7 mouse cellular contexts compared by ENCODE assay signal in genomic region chr3:34080900-34081662, GRCm38 (mm10). TPM values are rescaled to one million over a fixed set of nuclear protein-coding genes. Genes with fewer than 3 reads are reported as not detected.
DNase-seq lines count a peak whose midpoint lies in the region; ATAC-seq lines count a peak whose summit lies in the region.

Gene Dnajc19 (minus strand): TSS chr3:34081321.

- WGBS in embryonic facial prominence, embryonic 11.5 days = 1% methylated on average over 50 of the region's 50 CpGs
- WGBS in limb, embryonic 10.5 days = 2% methylated on average over 50 of the region's 50 CpGs
- under 1% methylated on average over 50 of the region's 50 CpGs for WGBS in midbrain, embryonic 13.5 days

- no peaks in the 10 kb centered on the region for H3K9me3 ChIP-seq in embryonic facial prominence, embryonic 11.5 days (replicated peaks; ENCODE audit: control insufficient read depth, low read length)
- H3K9me3 ChIP-seq in limb, embryonic 10.5 days (replicated peaks) = no peaks in the 10 kb centered on the region
- H3K9me3 ChIP-seq in midbrain, embryonic 13.5 days = no peaks in the 10 kb centered on the region

- H3K4me2 ChIP-seq in embryonic facial prominence, embryonic 11.5 days (ENCODE audit: low read depth, low read length) = peak within 1 kb of the TSS; percentile 42
- H3K4me2 ChIP-seq in midbrain, embryonic 13.5 days (replicated peaks) = peak within 1 kb of the TSS; percentile 68

- no peak within 1 kb of the TSS for H3K27ac ChIP-seq in embryonic facial prominence, embryonic 11.5 days (replicated peaks; ENCODE audit: low read depth, low read length)
- H3K27ac ChIP-seq in limb, embryonic 10.5 days = peak within 1 kb of the TSS; percentile 81
- H3K27ac ChIP-seq in midbrain, embryonic 13.5 days = peak within 1 kb of the TSS; percentile 79; the same call in 1 of the 2 replicates

- DNase-seq in adrenal gland, postnatal 14 days = peak; percentile 95
- DNase-seq in embryonic facial prominence, embryonic 11.5 days (ENCODE audit: low spot score) = peak; percentile 95
- peak; percentile 95 for DNase-seq in kidney, adult 11 months
- DNase-seq in limb, embryonic 10.5 days (ENCODE audit: low spot score) = peak; percentile 94
- peak; percentile 87 for DNase-seq in spleen, adult 12 weeks (ENCODE audit: low spot score)

- H3K36me3 ChIP-seq in embryonic facial prominence, embryonic 11.5 days (replicated peaks; ENCODE audit: control insufficient read depth, insufficient read depth, low read depth, low read length) = no peaks in the 10 kb centered on the region
- H3K36me3 ChIP-seq in limb, embryonic 10.5 days = peaks cover 24% of the 10 kb centered on the region
- peaks cover 12% of the 10 kb centered on the region; the same call in 1 of the 2 replicates for H3K36me3 ChIP-seq in midbrain, embryonic 13.5 days

- peak within 1 kb of the TSS; percentile 81 for H3K9ac ChIP-seq in embryonic facial prominence, embryonic 11.5 days (replicated peaks; ENCODE audit: low read length)
- H3K9ac ChIP-seq in midbrain, embryonic 13.5 days (replicated peaks) = peak within 1 kb of the TSS; percentile 86

- no peaks in the 10 kb centered on the region for H3K4me1 ChIP-seq in embryonic facial prominence, embryonic 11.5 days (ENCODE audit: control insufficient read depth, insufficient read depth, low read length)
- peaks cover 17% of the 10 kb centered on the region for H3K4me1 ChIP-seq in limb, embryonic 10.5 days
- H3K4me1 ChIP-seq in midbrain, embryonic 13.5 days (replicated peaks) = peaks cover 18% of the 10 kb centered on the region

- H3K27me3 ChIP-seq in embryonic facial prominence, embryonic 11.5 days (ENCODE audit: control insufficient read depth, insufficient read depth, low read length) = no peaks in the 10 kb centered on the region
- no peaks in the 10 kb centered on the region for H3K27me3 ChIP-seq in limb, embryonic 10.5 days (ENCODE audit: low read depth, poor library complexity, severe bottlenecking)
- H3K27me3 ChIP-seq in midbrain, embryonic 13.5 days = no peaks in the 10 kb centered on the region

- peak within 1 kb of the TSS; percentile 80 for H3K4me3 ChIP-seq in embryonic facial prominence, embryonic 11.5 days (ENCODE audit: low read depth, low read length)
- peak within 1 kb of the TSS; percentile 67 for H3K4me3 ChIP-seq in limb, embryonic 10.5 days
- H3K4me3 ChIP-seq in midbrain, embryonic 13.5 days (replicated peaks) = peak within 1 kb of the TSS; percentile 79

- ATAC-seq in embryonic facial prominence, embryonic 11.5 days (replicated peaks; ENCODE audit: insufficient number of reproducible peaks, low FRiP score, low TSS enrichment, low read depth) = peak; percentile 93
- peak; percentile 98 for ATAC-seq in granulocyte monocyte progenitor cell, adult 5-6 weeks (replicated peaks; ENCODE audit: poor library complexity, severe bottlenecking)
- ATAC-seq in midbrain, embryonic 13.5 days = peak; percentile 97

RNA-seq across cellular contexts. Expression of gene Dnajc19, which starts in this region (rescaled TPM):
- total RNA-seq in adrenal gland, postnatal 14 days (2021) = 116 and 129 TPM in 2 replicates
- 156 and 165 TPM in 2 replicates for polyA plus RNA-seq in embryonic facial prominence, embryonic 11.5 days (2014; fragmentation: Nextera tagmentation; extraction: Ambion mirVana)
- total RNA-seq in granulocyte monocyte progenitor cell, adult 5-6 weeks (2014; fragmentation: Nextera tagmentation) = 128 and 161 TPM in 2 replicates
- total RNA-seq in granulocyte monocyte progenitor cell, adult 5-6 weeks (2017) = 166 and 185 TPM in 2 replicates
- 164 and 181 TPM in 2 replicates for polyA plus RNA-seq in limb, embryonic 10.5 days (2016; fragmentation: Nextera tagmentation; extraction: Ambion mirVana)
- polyA plus RNA-seq in midbrain, embryonic 13.5 days (2015; fragmentation: Nextera tagmentation; extraction: Ambion mirVana) = 132 and 146 TPM in 2 replicates
